Mouse (Mus musculus) retina, postnatal 7 days (tissue): Measurements from ENCODE around the gene Gm17617.
A peak's percentile ranks its signal among the peaks of the same experiment; 100 is the strongest.

Experiments used
- DNase-seq: peaks from one replicate; pipeline ENCODE4 v3.0.0-alpha.2; 2012; ENCODE audit warnings: low read depth, low spot score

Gm17617 gene

DNA sequence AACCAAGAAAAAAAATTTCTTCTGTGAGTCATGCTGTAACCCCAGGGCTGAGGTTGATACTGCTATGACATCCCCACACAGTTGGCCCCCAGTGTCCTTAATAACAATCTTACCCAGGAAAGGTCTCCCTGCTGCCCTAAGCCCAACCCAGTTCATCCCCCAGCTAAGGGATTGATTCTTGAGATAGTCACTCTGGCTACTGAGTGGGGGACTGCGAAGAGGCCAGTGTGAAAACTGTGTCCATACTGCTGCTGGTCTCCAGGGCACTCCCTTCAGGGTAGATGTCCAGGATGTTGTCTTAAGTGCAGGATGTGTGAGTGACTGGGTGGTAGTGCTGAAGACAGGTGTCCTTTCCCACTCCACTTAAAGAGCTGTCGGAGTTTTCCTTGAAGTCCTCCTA, at the start of gene Gm17617:
Gm17617 (minus strand) TSS at position 101 of the 400 bp plus-strand sequence.
- DNase-seq, result no peak

DNA sequence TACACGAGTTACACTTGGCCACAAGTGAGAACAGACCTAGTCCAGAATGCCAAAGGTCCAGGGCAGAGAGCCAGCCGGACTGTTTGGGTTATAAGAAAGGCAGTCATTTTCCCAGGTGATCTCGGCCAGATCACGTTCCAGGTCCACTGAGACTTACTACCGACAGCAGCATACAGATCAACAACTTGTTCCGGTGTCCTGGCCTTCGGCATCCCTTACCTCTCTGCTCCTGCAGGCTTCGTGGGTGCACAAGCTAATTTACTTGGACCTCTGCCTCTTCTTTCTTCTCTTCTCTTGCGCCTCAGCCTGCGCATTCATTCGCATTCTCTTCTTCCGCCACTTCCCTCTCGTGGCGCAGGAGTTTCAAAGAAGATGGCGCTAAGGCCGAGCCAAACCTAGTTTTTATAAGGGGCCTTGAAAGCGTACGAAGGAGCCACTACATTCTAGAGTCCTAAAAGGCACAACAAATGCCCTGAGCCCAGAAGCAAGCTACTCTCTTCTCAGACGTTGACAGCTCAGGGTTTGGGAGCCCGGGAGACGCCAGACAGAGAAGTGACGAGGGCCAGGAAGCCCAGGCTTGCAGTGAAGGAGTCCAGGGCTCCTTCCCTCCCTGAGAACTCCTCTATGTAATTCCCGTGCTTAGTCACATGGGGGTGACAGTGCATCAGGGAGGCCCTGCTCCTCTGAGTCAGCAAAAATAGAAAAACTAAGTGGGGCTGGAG, 49.0 kb upstream of the Gm17617 start:
- DNase-seq, result peak; percentile 59

DNA sequence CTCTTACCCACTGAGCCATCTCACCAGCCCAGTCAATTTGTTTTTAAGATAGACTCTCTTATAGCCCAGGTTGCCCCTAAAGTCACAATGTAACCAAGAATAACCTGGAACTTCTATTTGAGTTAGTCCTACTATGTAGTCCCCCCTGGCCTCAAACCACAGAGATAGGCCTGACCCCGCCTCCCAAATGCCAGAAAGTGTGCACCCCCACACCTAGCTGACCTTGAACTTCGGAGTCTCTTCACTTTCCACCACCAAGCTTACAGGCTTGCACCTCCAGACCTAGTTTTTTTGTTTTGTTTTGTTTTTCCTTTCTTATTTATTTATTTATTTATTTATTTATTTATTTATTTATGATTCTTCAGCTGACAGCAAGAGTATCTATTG, 48.4 kb upstream of the Gm17617 start:
- no peak for DNase-seq

DNA sequence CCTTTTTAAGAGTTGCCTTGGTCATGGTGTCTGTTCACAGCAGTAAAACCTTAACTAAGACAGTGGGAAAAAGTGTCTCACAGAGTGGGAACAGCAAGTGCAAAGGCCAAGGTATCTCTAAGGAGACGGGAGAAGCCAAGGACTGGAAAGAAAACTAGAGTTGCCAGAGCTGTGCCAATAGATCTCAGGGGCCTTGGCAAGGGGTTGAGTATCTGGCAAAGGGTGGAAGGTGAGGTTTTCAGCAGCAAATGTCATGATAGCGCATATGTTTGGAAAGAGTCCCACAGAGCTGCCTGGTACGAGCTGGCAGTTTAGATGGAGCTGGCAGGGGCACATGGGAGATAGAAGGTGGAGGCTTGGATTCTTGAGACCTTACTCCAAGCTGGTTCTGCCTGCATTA, 46.2 kb upstream of the Gm17617 start:
- DNase-seq, result no peak

DNA sequence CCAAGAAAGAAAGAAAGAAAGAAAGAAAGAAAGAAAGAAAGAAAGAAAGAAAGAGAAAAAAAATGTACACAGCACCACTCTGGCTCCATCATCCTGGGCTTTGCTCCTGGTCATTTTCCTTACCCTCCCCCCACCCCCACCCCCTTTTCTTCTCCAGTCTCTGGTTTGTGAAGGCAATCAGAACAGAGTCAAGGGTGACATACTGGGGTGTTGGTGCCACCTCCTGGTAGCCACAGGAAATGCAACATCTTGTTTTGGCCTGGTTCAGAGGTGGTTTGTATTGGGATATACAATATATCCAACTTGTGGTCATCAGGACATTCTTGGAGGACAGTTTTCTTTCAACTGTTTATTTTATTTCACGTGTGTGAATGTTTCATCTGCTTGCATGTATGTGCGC, 45.2 kb upstream of the Gm17617 start:
- DNase-seq, result peak; percentile 76

DNA sequence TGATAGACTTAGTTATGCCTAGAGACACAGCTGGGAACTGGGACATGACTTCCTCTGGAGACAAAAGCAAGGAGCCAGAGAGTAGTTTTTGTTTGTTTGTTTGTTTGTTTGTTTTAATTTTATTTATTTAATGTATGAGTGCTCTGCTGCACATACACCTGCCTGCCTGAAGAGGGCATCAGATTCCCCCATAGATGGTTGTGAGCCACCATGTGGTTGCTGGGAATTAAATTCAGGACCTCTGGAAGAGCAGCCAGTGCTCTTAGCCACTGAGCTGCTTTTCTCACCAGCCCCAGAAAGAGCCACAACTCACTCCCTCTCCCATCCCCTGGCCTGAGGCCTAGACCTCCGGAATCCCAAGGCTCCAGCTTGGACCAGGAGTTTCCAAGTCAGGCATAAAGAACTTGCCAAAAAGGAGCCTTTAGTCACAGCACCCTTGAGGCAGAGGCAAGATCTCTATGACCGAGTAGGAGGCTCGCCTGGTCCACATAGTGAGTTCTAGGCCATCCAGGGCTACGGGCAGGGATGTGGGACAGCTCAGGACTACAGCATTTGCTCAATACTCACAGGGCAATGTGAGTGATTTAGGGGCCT, 44.7 kb upstream of the Gm17617 start:
- no peak for DNase-seq

DNA sequence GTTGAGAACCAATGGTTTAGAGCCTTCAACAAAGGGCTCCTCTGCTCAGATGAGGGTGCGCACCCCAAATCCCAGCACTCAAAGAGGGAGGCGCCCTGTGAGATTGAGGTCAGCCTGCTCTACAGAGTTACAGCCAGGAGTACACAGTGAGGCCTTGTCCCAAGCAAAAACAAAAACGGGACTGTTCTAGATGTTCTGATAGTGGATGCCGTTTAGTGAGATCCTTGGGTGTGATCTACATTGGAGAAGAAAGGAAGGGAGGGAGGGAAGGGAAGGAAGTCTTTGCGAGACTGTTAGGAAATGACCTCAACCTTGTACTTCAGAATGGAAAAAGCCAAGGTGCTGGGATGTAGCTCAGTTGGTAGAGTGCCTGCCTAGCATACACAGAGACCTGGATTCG, 42.9 kb upstream of the Gm17617 start:
- DNase-seq, result no peak

DNA sequence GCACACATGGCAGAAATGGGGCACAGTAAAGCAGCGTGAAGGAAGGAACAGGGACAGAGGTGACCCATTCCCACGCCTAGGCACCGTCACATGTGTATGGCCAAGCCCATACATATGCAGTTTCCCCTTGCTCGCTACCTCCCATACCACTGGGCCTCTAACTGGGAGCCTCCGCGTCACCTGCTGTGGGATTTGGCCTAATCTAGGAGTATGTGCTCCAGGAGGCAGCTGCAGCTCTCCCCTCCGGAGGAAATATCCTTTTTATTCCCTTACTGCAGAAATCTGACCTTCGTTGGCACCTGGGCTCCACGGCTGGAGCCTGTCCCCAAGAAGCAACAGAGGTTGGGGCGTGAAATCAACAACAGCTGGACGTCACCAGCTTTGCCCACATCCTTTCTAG, 41.0 kb upstream of the Gm17617 start:
- no peak for DNase-seq

DNA sequence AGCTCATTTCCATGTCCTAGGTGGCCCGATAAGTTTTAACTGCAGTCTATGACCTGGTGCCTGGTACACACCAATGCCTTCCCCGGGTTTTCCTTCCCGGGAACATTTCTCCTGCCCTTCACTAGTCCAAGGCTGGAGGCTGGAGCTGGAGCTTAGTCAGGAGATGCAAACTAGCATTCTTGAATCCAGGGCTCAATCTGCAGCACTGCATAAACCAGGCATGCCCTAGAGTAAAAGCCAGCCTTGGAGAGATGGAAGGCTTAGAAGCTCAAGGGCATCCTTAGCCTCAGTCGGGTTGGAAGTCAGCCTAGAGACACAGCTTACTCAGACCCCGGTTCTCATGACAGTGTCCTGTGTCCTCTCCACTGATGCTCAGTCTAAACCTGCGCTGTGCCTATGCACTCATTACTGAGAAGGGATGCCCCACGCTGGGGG, 39.0 kb upstream of the Gm17617 start:
- DNase-seq, result no peak

DNA sequence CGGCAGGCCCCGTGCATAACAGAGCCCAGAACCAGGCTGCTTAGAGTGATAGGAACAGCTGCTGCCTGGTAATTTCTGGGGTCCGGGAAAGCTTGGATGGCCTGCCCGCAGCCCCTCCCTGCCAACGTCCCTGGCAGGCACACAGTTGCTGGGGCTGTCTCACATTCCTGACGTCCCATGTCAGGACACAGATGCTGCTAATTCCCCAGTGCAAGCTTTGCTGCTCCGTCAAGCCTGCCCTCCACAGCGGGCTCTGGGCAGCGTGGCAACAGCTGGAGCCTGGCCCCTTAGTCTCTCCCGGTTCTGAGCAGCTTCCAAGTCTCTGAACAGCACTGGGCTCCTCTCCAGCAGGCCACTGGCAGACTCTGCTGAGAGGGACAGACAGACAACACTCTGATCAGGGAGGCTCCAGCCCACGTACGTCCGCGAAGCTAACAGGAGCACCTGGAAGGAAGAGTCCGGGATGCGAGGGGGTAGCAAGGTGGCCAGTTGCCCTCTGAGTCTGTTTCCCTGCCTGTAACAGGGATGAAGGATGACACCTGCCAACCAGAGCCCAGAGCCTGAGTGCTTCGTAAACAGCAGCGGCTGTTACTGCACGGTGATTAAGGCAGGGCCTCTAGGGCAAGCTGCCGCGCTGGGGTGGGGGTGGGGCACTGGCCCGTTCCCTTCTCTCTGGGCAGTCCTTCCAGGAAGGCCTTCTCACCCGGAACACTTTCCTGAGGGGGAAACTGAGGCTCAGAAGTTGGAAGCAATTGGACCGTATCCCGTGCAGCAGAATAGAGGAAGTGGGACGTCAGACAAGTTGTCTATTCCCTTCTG, 38.4 kb upstream of the Gm17617 start:
- DNase-seq, result no peak

DNA sequence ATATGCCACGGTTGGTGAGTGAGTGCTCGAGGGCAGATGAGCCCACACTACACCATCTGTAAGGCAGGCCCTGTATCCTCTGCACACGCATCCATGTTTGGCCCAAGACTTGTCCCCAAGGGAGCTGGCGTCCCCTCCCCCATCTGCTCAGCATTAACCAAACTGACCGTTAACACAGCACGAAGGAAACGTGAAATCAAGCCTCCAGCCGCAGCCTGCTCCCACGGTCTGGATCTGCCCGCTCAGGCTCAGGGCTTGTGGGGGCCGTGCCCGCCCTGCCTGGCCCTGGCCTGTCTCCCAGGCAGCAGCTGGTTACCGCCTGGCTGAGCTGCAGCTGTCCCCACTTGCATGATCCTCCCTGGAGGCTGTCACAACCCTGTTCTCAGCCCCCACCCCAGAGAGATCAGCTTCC, 35.6 kb upstream of the Gm17617 start:
- peak; percentile 61 for DNase-seq

DNA sequence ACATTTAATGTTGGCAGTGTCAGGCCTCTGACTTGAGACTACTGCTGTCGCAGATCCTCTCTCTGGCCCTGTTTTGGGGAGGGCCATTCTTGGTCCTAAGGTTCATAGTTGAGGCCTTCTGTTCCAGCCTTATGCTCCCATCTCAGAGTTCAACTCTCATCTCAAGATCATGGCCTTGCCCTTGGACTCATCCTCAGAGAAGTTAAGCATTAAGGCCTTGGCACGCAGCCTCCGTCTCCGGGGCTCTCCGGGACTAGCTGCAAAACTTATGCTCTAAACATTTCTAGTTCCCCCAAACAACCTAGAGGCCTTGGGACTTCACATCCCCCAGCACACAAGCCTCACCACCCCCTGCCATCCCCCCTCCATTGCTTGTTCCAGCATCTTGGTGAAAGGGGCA, 34.9 kb upstream of the Gm17617 start:
- DNase-seq, result no peak

DNA sequence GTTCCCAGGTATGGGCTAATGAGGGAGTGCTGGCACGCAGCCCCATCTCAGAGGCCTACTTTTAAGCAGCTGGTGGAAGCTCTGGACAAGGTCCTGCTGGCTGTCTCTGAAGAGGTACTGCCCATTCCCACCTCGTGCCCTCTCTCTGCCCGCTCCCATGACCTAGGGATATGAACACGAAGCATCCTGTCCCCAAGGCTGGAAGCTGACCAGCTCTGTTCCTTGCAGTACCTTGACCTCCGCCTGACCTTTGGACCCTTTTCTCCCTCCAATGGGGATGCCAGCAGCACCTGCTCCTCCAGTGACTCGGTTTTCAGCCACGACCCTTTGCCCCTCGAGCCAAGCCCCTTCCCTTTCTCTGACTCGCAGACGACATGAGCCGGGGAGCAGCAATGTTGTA, 34.5 kb upstream of the Gm17617 start:
- DNase-seq, result no peak

DNA sequence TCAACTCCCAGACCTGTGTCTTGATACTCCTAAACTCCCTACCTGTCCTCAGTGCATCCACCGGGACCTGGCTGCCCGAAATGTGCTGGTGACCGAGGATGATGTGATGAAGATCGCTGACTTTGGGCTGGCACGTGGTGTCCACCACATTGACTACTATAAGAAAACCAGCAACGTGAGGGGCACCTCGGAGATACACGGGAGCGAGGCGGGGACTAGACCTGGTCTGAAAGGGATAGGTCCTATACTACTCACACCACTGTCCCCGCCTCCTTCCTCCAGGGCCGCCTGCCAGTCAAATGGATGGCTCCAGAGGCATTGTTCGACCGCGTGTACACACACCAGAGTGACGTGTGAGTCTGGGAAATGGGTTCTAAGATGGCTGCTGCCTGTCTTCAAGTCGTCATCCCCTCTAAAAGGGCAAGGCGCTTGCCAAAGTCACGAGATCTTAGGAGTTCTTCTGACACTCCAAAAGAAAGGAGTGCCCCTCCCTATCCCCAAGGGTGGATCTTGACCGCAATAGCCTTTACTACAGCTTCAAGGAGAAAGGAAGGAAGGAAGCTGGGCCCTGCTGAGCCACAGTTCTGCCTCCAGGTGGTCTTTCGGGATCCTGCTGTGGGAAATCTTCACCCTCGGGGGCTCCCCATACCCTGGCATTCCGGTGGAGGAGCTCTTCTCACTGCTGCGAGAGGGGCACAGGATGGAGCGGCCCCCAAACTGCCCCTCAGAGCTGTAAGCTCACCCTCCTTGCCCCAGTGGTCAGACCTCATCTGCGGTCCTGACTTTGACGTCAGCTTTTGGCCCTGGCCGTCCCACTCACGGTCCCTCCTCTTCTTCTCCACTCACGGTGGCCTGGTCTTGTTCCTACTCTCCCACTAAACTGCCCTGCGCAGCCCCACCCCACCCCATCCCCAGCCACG, 33.7 kb upstream of the Gm17617 start:
- no peak for DNase-seq

DNA sequence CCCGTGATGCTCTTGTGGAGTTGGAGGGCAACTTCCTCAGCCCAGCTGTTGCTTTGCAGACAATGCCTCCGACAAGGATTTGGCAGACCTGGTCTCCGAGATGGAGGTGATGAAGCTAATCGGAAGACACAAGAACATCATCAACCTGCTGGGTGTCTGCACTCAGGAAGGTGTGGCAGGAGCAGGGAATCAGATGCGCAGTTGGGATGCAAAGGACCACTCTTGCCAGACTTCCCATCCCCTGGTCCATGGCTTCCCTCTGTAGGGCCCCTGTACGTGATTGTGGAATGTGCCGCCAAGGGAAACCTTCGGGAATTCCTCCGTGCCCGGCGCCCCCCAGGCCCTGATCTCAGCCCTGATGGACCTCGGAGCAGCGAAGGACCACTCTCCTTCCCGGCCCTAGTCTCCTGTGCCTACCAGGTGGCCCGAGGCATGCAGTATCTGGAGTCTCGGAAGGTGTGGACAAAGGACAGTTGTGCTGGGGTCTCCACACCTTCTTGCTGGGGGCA, 32.5 kb upstream of the Gm17617 start:
- DNase-seq, result no peak

DNA sequence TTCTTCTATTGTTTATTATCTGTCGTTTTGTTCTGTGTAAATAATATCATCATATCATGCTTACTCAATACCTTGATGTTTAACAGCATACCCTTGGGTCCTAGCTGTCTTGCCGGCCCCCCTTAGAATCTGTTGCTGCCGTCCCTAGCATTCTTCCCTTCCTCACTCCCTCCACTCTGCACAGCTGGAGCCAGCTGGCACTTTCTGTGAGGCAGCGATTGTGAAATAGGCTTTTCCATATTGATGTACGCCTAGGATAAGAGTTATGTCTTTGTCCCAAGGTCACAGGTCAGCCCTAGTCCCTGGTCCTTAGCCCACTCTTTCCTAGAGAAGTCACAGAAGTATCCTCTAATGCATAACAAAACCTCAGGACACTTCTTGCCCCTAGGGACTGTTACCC, 30.2 kb upstream of the Gm17617 start:
- DNase-seq, result no peak

DNA sequence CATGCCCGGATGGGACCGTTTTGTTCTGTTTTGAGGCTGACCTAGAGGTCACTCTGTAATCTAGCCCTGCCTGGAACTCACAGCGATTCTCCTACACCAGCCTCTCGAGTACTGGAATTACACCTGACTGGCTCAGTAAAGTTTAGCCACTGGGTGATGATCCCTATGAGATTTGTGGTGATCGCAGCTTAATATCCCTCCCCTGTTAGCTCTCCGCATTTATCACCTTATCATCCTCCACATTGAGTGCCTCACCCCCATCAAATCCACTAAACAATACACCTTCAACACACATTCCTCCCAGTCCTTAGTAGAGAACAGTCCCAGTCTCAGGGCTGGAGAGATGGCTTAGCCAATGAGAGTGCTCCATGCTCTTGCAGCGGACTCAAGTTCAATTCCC, 29.0 kb upstream of the Gm17617 start:
- DNase-seq, result no peak

DNA sequence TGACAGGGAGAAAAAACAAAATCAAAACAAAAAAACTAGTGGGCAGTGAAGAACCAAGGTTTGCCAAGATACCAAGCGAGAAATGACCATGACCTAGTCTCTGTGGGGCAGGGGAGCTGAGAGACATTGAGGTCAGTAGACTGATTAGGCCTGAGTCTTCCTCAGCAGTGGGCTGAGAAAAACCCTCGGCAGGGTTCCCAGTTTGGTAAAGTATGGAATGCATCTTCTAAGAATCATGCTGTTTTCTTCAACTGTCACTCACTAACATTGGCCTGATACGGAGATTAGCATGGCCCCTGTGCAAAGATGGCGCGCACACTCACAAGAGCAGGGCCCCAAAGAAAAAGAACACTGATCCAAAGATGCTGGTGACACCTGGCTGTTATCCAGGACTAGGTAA, 20.6 kb upstream of the Gm17617 start:
- DNase-seq, result no peak

DNA sequence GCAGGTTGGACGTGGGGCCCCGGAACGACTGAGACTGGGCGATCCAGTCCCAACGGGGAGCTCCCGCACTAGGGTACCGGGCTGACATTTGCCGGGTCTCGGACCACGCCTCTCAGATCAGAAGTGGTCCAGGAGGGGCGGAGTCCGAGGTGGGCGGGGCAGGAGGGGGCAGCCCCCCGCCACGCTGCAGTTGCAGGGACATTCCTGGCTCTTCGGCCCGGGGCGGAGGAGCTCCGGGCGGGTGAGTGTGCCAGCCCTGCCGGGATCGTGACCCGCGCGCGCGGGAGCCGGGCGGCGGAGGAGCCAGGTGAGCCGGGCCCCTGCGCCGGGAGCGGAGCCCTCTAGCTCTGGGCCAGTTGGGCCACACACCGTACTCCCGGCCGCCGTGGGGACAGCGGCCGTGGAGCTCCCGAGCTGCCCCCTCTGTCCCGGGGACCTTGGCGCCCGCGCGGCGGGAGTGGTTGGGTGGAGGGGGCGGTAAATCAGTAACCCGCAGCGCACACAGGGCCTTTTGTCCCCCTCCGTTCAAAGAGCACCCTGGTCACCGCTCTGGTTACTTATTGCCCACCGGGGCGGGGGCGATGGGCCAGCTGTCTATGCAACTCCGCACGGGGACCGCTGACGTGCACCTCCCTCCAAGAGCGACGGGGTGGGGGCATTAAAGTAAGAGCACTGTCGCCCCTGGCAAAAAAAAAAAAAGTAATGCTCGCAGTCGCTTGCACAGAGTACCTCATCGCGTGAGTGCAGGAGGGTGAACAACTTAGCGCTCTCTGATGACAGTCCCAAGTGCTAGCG, 19.5 kb upstream of the Gm17617 start, which contains the start of gene Fgfr4:
Fgfr4 (plus strand) TSS at position 20 of the 795 bp plus-strand sequence.
- no peak for DNase-seq

DNA sequence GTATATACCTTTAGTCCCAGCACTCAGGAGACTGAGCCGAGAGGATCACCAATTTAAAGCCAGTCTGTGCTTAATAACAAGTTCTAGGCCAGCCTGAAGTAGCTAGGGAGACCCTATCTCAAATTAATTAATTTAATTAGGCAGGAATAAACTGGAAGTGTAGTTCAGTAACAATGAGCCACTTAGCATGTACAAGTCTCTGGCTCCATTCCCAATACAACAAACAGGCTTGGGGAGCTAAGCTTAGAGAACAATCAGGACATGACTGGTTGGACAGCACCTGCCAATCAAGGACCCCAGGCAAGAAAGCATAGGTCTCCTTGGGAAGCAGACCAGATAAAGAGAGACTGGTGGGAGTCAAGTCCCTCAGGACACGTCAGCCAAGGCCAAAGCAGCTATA, 6.9 kb upstream of the Gm17617 start:
- DNase-seq, result no peak

DNA sequence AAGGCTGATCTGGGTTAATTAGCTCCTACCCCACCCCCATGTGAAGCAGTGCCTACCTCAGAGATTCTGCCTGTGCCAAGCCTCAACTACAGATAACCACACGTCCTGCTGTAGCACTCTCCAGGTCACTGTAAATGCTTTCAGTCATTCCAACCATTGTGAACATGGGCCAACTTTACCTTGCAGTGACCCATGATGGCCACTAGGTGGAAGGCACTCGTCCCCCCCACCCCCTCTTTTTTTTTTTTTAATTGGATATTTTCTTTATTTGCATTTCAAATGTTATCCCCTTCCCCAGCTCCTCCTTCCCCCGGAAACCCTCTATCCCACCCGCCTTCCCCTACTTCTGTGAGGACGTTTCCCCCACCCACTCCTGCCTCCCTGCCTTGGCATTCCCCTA, 2.0 kb upstream of the Gm17617 start:
- peak; percentile 27 for DNase-seq
